Mouse (Mus musculus) urinary bladder, adult 18-20 months (tissue): ENCODE results near the gene Iqcn.

ENCODE experiments used
- DNase-seq, 2 experiments: peaks; one replicate each; pipeline ENCODE4 v3.0.0; 2022; ENCODE audit warnings: low spot score in 2 of 2, mixed read lengths in 2 of 2

The Iqcn gene

DNA sequence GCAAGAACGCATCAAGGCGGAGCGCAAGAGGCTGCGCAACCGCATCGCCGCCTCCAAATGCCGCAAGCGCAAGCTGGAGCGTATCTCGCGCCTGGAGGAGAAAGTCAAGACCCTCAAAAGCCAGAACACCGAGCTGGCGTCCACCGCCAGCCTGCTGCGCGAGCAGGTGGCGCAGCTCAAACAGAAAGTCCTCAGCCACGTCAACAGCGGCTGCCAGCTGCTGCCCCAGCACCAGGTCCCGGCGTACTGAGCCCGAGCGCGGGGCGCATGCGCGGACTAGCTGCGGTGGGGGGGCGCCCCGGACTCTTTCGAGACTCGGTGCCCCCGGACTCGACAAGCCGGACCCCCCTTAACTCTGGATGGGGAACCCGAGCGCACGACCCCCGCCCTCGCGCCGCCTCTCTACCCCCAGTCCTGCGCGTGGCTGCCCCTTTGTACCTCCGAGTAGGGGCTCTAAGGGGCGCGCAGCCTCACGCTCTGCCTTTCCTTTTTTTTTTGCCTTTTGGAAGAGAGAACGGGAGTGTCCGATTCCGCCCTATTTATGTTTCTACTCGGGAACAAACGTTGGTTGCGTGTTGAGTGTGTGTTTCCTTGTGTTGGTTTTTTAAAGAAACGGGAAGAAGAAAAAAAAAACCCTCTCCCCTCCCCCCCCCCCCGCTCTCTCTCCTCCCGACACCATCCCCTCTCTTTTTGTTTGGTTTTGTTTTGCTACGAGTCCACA, 3.3 kb upstream of the Iqcn start:
- peak; percentile 72 for DNase-seq

GRCm38 (mm10) chr8:70700555-70700922, 2.7 kb upstream of the Iqcn start:
- DNase-seq: peak; percentile 77 to 90

- no peak for DNase-seq
These were observed 1.9 kb upstream of the Iqcn start for GRCm38 (mm10) chr8:70701048-70701981.

DNA sequence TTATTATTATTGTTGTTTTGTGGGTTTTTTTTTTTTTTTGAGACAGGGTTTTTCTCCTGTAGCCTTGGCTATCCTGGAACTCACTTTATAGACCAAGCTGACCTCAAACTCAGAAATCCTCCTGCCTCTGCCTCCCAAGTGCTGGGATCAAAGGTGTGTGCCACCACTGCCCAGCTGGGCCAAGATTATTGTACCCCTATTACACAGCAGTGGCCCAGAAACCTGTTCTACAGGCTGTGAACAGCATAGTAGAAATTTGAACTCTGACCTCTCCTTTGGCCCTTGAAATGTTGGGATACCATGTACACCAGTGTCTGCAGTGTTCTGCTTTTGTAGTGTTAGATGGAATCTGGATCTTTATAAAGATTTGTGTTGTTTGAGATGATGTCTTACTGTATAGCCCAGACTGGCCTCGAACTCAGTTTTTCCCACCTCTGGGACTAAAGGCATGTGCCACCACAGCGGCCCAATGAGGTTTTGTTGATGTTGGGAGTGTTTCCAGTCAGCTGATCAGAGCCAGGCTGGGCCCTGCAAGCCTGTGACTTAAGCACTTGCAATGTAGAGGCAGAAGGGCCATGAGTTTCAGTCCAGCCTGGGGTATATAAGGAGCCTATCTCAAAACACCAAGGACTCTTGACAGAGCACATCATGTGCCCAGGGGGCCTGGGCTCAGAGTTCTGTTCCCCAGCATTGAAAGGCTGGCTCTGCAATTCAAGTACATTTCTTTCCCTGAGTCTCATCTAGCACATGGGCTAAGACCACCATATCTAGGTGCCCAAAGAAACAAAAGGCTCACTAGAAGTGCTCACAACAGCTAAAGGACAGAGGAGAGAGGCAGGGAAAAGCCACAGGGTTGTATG, 1.0 kb upstream of the Iqcn start:
- DNase-seq: no peak

GRCm38 (mm10) chr8:70702842-70703182, 445 bp upstream of the Iqcn start:
- peak; percentile 50 to 85 for DNase-seq

- DNase-seq: no peak
These were observed 5.0 kb downstream of the Iqcn start for GRCm38 (mm10) chr8:70708281-70708680.

DNA sequence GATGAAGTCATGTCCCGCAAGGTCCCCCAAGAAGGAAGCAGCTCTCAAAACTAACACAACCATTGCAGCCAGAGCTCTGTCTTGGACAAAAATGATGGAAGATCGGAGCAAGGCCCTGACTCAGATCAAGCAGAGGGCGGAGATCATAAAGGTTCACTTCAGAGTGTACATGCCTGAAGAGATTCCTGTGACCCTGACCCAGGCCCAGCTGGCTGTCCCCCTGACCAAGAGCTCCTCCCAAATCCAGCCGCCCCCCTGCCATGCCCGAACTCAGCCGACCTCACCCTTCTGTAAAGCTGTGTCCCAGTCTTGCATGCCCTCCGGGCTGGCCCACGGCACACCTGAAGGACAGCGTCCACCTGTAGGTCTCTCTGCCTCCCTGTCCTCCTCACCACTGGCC, 6.5 kb downstream of the Iqcn start:
- no peak for DNase-seq

GRCm38 (mm10) chr8:70710296-70710695, 7.0 kb downstream of the Iqcn start:
- DNase-seq: no peak

DNA sequence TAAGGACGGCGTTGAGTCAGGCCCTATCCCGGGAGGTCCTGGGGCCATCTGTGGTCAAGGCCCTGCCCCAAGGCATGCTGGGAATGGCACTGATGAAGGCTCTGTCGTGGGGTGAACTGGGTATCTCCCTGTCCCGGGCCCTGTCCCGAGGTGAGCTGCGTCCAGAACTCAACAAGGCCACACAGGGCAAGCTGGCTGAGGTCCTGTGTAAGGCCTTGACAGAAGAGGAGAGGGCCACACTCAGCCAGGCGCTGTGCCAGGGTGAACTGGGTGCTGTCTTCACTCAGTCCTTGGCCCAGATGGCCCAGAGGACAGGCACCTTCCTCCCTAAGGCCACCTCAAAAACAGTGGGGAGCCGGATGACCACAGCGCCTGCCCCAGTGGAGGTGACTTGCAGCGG, 7.8 kb downstream of the Iqcn start:
- no peak for DNase-seq

GRCm38 (mm10) chr8:70713991-70714390, 10.7 kb downstream of the Iqcn start:
- DNase-seq: no peak

GRCm38 (mm10) chr8:70715086-70715485, 11.8 kb downstream of the Iqcn start:
- no peak for DNase-seq

- DNase-seq: no peak
These were observed 13.5 kb downstream of the Iqcn start for GRCm38 (mm10) chr8:70716521-70717400.

DNA sequence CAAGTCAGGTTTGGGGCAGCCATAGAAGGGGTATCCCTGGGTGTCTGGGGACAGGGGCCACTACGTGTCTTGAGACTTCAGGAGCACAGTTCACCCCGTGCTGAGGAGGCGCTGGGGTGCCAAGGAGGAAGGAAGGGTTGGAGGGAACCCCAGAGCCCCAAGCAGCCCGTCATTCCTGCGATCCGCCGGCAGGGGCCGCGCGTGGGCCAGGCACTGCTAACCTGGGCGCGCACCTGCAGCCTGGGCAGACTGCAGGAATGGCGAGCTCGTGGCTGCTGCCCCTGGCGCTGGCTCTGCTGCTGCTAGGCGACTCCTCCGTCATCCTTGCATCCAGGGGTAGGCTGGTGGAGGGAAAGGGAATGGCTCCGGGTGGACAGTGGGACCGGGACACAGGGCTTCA, 15.0 kb downstream of the Iqcn start, which contains the start of gene Gm3336:
Gene Gm3336, plus strand, starts transcription at position 247 of the 400 bp plus-strand sequence.
- DNase-seq: peak in 1 of 2 experiments; percentile 59

DNA sequence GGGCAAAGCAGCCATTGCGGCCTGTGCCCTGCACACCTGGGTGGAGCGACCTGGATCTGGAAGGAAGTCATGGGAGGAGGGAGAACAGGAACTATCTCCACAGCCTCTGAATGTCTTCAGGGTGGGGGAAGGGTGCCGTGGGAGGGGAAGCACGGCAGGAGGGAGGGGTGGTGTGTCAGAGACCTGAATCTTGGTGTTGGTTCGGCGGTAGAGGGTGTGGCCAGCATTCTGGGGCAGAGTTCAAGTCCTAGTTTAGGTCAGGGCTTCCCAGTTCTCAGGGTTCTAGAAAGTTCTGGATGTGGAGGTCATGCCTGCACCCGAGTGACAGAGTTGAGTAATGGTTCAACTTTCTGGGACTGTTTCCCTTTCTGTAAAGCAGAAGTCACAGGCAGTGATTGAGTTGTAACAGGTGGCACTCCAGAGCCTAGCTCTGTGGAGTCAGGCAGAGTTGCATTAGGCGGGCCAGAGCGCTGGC, 16.6 kb downstream of the Iqcn start:
- no peak for DNase-seq

GRCm38 (mm10) chr8:70720739-70721138, 17.5 kb downstream of the Iqcn start:
- DNase-seq: peak; percentile 56 to 76

DNA sequence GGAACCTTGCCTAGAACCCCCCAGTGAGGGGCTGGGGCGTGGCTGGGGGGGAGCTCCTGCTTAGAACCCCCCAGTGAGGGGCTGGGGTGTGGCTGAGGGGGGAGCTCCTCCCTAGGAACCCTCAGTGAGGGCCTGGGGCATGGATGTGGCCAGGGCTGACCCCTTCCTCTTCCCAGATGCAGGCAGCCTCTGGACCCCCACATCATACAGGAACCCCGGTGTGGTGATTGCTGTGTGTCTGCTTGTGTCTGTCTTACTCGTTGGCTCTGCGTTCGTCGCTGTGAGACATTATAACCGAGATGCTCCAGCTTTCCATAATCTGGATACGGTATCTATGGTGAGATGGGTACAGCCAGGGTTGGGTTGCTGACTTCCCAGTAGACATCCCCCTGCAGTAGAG, 18.3 kb downstream of the Iqcn start:
- DNase-seq: no peak

GRCm38 (mm10) chr8:70723486-70724210, 20.4 kb downstream of the Iqcn start, which contains the start of gene Pde4c:
TSS of gene Pde4c (plus strand) at chr8:70723720.
- no peak for DNase-seq

GRCm38 (mm10) chr8:70724216-70724615, 21.0 kb downstream of the Iqcn start:
- no peak for DNase-seq

GRCm38 (mm10) chr8:70725792-70726447, 22.7 kb downstream of the Iqcn start:
- DNase-seq: no peak

- no peak for DNase-seq
These were observed 23.5 kb downstream of the Iqcn start for GRCm38 (mm10) chr8:70726721-70727120.
